Mouse (Mus musculus) heart, adult 8-10 months (tissue): ENCODE results near the gene Hnf1a. TPM values are rescaled to one million over a fixed set of nuclear protein-coding genes. Genes with fewer than 3 reads are reported as not detected.

Experiments
- total RNA-seq, 4 experiments: library from RNA; stranded (reverse); gene quantifications; 2 replicates each; pipeline ENCODE4 v1.2.4; 2022

Hnf1a gene
- total RNA-seq, 4 experiments from 2014 or later, result not detected

Other genes with a start within 250 kb of the Hnf1a start
- gene Ankrd13a, start 196.4 kb downstream of the Hnf1a start, total RNA-seq, result 10 to 100 TPM; 28.0 to 34.3 (median 30.1) TPM
- 10 to 100 TPM; 27.9 to 34.6 (median 30.5) TPM for gene Git2, start 195.6 kb downstream of the Hnf1a start, total RNA-seq
- gene 1500011B03Rik, start 147.6 kb downstream of the Hnf1a start, total RNA-seq, result 1 to 10 TPM; 3.6 to 6.3 (median 4.7) TPM
- gene 4930519G04Rik, start 117.4 kb downstream of the Hnf1a start, total RNA-seq, result not detected
- gene Gm9936, start 112.4 kb downstream of the Hnf1a start, total RNA-seq, result not detected
- 1 to 10 TPM; 3.5 to 4.6 (median 4.3) TPM for gene Oasl2, start 74.2 kb downstream of the Hnf1a start, total RNA-seq
- under 1 TPM; 0.44 to 0.72 (median 0.59) TPM for gene Oasl1, start 47.9 kb downstream of the Hnf1a start, total RNA-seq
- gene 2210016L21Rik, start 28.9 kb downstream of the Hnf1a start, total RNA-seq, result 10 to 100 TPM; 20.5 to 31.0 (median 28.6) TPM
- 10 to 100 TPM; 26.3 to 31.9 (median 29.0) TPM for gene Sppl3, start 40.0 kb upstream of the Hnf1a start, total RNA-seq
- not detected for gene Gm10401, start 127.2 kb upstream of the Hnf1a start, total RNA-seq
- 100 to 1,000 TPM; 225 to 279 (median 244) TPM for gene Acads, start 148.3 kb upstream of the Hnf1a start, total RNA-seq
- gene Unc119b, start 163.9 kb upstream of the Hnf1a start, total RNA-seq, result 10 to 100 TPM; 11.8 to 18.5 (median 14.5) TPM
- 10 to 100 TPM; 75.2 to 88.5 (median 78.8) TPM for gene Mlec, start 187.1 kb upstream of the Hnf1a start, total RNA-seq
- 1 to 10 TPM; 1.7 to 2.6 (median 1.9) TPM for gene Cabp1, start 223.3 kb upstream of the Hnf1a start, total RNA-seq